10 mouse cellular contexts compared by ENCODE assay signal in genomic region chr11:95038818-95039655, GRCm38 (mm10). TPM values are rescaled to one million over a fixed set of nuclear protein-coding genes. Genes with fewer than 3 reads are reported as not detected.
DNase-seq lines count a peak whose midpoint lies in the region; ATAC-seq lines count a peak whose summit lies in the region.
"Had no signal": no experiment of that assay in that cellular context is flagged by ENCODE, and none has a peak within 500 bp of the region (broad histone marks: within the 10 kb centered on the region; RNA-seq: fewer than 3 reads in every experiment).

No protein-coding gene starts in this region.

- DNase-seq in kidney, adult 11 months, result peak; percentile 85
- DNase-seq in kidney, postnatal 4 days, result no peak
- DNase-seq in cerebellum, adult 9-10 months, result peak; percentile 69
- peak; percentile 80 for DNase-seq in kidney, postnatal 14 days
- DNase-seq: right cerebral cortex, adult 18-20 months had no signal

- peaks cover 8% of the 10 kb centered on the region for H3K4me1 ChIP-seq in brown adipose tissue, adult 24 weeks (ENCODE audit: control insufficient read depth, insufficient read depth, insufficient read length, low read length)

- H3K27ac ChIP-seq in brown adipose tissue, adult 24 weeks (replicated peaks; ENCODE audit: low read depth, low read length), result peak overlapping the region; percentile 94
- H3K27ac ChIP-seq: midbrain, embryonic 10.5 days had no signal

- ATAC-seq in CD4-positive, CD25-positive, alpha-beta regulatory T cell, adult 4 months, result no peak
- ATAC-seq in erythroid progenitor cell, adult 5-6 weeks (replicated peaks; ENCODE audit: low FRiP score, poor library complexity, severe bottlenecking), result no peak

- peak overlapping the region; percentile 88 for H3K4me3 ChIP-seq in brown adipose tissue, adult 24 weeks (ENCODE audit: insufficient read depth, low read depth, low read length)

RNA-seq across cellular contexts. Expression of gene Pdk2, which starts 2.1 kb away (rescaled TPM):
- polyA plus RNA-seq in brown adipose tissue, adult 24 weeks (2012; ENCODE audit: insufficient read depth, insufficient read length, missing spikeins), result 224 and 274 TPM in 2 replicates
- 10 to 100 TPM in 1 of 2 experiments, 1 to 10 TPM in 1; 8.5 to 13.3 TPM for polyA plus RNA-seq in CD4-positive, CD25-positive, alpha-beta regulatory T cell, adult 4 months (2017; shearing (Covaris generic))
- total RNA-seq in erythroid progenitor cell, adult 5-6 weeks (2015; ENCODE audit: low replicate concordance), result 8.3 and 8.4 TPM in 2 replicates
- 2.3 and 3.2 TPM in 2 replicates for total RNA-seq in erythroid progenitor cell, adult 5-6 weeks (2017; ENCODE audit: low replicate concordance)

RNA-seq across cellular contexts. Expression of gene Samd14, which starts 29.4 kb away (rescaled TPM):
- 0.59 and 0.67 TPM in 2 replicates for polyA plus RNA-seq in brown adipose tissue, adult 24 weeks (2012; ENCODE audit: insufficient read depth, insufficient read length, missing spikeins)
- under 1 TPM; 0.87 to 0.94 TPM for polyA plus RNA-seq in CD4-positive, CD25-positive, alpha-beta regulatory T cell, adult 4 months (2017; shearing (Covaris generic))
- total RNA-seq in erythroid progenitor cell, adult 5-6 weeks (2015; ENCODE audit: low replicate concordance), result 103 TPM in 2 replicates
- total RNA-seq in erythroid progenitor cell, adult 5-6 weeks (2017; ENCODE audit: low replicate concordance), result 98.7 and 99.2 TPM in 2 replicates

RNA-seq across cellular contexts. Expression of gene Itga3, which starts 37.6 kb away (rescaled TPM):
- polyA plus RNA-seq in brown adipose tissue, adult 24 weeks (2012; ENCODE audit: insufficient read depth, insufficient read length, missing spikeins), result 2.5 and 5.0 TPM in 2 replicates
- polyA plus RNA-seq in CD4-positive, CD25-positive, alpha-beta regulatory T cell, adult 4 months (2017; shearing (Covaris generic)), result under 1 TPM; 0.51 to 0.63 TPM
- not detected in 2 replicates for total RNA-seq in erythroid progenitor cell, adult 5-6 weeks (2015; ENCODE audit: low replicate concordance)
- total RNA-seq in erythroid progenitor cell, adult 5-6 weeks (2017; ENCODE audit: low replicate concordance), result 0.13 TPM in 1 of 2 replicates, not detected in the other
- polyA plus RNA-seq: G1E had no signal

RNA-seq across cellular contexts. Expression of gene Ppp1r9b, which starts 48.2 kb away (rescaled TPM):
- polyA plus RNA-seq in brown adipose tissue, adult 24 weeks (2012; ENCODE audit: insufficient read depth, insufficient read length, missing spikeins), result 70.8 and 83.5 TPM in 2 replicates
- polyA plus RNA-seq in CD4-positive, CD25-positive, alpha-beta regulatory T cell, adult 4 months (2017; shearing (Covaris generic)), result 10 to 100 TPM; 18.1 to 21.7 TPM
- total RNA-seq in erythroid progenitor cell, adult 5-6 weeks (2015; ENCODE audit: low replicate concordance), result 59.5 and 71.4 TPM in 2 replicates
- 98.2 and 125 TPM in 2 replicates for total RNA-seq in erythroid progenitor cell, adult 5-6 weeks (2017; ENCODE audit: low replicate concordance)

Comparison
In these comparisons a context has a peak if more than half of its experiments do, and no peak if none do; other contexts are left out.
1. DNase-seq: peak in kidney, adult 11 months (single experiment), cerebellum, adult 9-10 months (single experiment) and kidney, postnatal 14 days (single experiment); none in kidney, postnatal 4 days (0 of 2).
2. RNA of gene Pdk2, which starts 2.1 kb away (polyA plus RNA-seq): 224 to 274 TPM in brown adipose tissue, adult 24 weeks; 8.5 to 13.3 TPM in CD4-positive, CD25-positive, alpha-beta regulatory T cell, adult 4 months; every median in the first group is over 10 times any median in the second.